Mouse (Mus musculus) erythroblast, embryonic 14.5 days (primary cell): ENCODE results near the gene Dbndd2. TPM values are rescaled to one million over a fixed set of nuclear protein-coding genes. Genes with fewer than 3 reads are reported as not detected.

Source experiments
- H3K27me3 ChIP-seq: 2 replicates; pipeline ENCODE4 v1.6.1; 2012; ENCODE audit warnings: inconsistent platforms; ENCODE audit not compliant: control insufficient read depth
- H3K36me3 ChIP-seq: 2 replicates; pipeline ENCODE4 v1.6.1; 2012; ENCODE audit warnings: mild to moderate bottlenecking, inconsistent platforms; ENCODE audit not compliant: control insufficient read depth
- H3K4me1 ChIP-seq: 2 replicates; pipeline ENCODE4 v1.6.1; 2012; ENCODE audit warnings: inconsistent platforms; ENCODE audit not compliant: control insufficient read depth
- H3K4me3 ChIP-seq: replicated peaks from 2 replicates; pipeline ENCODE3; 2012; ENCODE audit warnings: moderate library complexity, mild to moderate bottlenecking, inconsistent platforms
- H3K9me3 ChIP-seq: 2 replicates; pipeline ENCODE4 v1.6.1; 2012; ENCODE audit warnings: low read length, inconsistent platforms, mixed read lengths; ENCODE audit not compliant: control insufficient read depth
- GATA1 ChIP-seq: IDR thresholded peaks from 2 replicates; pipeline ENCODE4 v1.6.1; 2012; ENCODE audit warnings: low read length, inconsistent platforms, mixed read lengths
- TAL1 ChIP-seq: IDR thresholded peaks from 3 replicates; pipeline ENCODE4 v1.6.1; 2012; ENCODE audit warnings: low read length, inconsistent platforms, mixed read lengths
- polyA plus RNA-seq: library from polyadenylated mRNA; stranded (reverse); fragments of >175 nt; gene quantifications from 2 replicates; pipeline ENCODE4 v1.2.3, GENCODE M21; 2012

Dbndd2 gene
- polyA plus RNA-seq, 1 experiment = 0.11 TPM

DNA sequence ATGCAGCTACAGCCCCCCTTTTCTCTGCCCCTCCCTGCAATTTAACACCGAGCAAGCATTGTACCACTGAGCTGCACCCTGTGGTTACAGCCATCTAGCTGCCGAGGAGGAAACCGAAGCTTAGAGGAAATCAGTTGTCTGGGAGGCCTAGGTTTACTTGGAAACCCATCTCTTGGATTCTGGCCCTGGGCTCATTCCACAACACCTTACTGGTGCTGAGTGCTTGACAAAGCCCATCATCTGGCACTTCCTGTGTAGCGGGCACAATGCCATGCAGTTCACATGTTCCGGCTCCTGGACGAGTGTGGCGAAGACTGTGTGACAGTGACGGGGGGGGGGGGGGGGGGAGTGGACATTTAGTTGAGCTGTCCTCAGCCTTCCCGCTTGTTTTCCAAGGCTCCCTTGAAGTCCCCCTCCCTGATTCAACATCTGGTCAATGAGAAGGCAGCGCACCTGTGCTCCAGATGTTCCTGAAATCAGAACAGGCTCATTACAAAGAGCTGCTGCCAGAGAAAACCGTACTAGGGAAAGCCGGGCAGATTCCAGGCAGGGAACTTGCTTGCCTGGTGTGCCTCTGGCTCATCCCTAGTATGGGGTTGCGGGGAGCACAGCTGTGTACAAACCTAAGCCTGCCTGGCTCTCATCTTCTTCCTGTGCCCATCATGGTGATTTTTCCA lies 33.8 kb upstream of the Dbndd2 start:
- no peak for TF ChIP-seq GATA1
- no peak for TF ChIP-seq TAL1
- Histone ChIP-seq H3K27me3 (peaks cover 5% of the 10 kb centered on the region), H3K9me3 (no peaks in the 10 kb centered on the region), H3K36me3 (no peaks in the 10 kb centered on the region), H3K4me3 (no peak overlapping the region), H3K4me1 (no peaks in the 10 kb centered on the region)

DNA sequence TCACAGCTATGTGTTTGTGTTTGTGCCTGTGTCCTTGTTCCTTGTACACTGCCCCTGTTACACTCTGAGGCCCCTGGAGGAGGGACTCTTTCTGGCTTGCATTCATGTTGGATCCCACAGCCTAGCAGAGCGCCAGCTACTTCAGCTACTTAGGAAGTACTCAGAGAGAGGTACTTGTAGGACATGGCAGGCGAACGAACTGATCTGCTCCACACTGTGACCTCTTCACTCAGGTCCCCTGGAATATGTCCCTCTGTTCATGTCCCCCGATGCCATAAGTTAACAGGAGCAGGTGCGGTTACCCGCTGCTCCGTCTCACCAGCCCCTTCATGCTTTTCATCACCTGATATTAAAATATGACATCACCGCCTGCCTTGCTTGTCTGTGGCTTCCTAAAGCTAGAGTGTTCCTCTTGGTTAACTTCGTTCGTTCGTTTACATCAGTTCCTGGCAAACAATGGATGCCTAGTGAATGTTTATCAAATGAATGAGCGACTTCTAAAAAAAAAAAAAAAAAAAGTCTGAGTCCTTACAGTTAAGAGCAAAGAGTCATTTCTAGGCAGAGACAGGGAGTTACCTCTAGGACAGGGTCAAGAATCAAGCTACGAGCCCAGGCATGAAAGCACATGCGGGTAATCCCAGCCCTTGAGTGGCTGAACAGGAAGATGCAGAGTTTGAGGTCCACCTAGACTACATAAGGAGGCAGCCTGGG lies 32.7 kb upstream of the Dbndd2 start:
- Histone ChIP-seq H3K27me3 (peaks cover 8% of the 10 kb centered on the region), H3K9me3 (no peaks in the 10 kb centered on the region), H3K4me1 (no peaks in the 10 kb centered on the region), H3K36me3 (no peaks in the 10 kb centered on the region), H3K4me3 (no peak overlapping the region)
- TF ChIP-seq TAL1 (no peak), GATA1 (no peak)

GRCm38 (mm10) chr2:164453887-164454500 lies 31.9 kb upstream of the Dbndd2 start:
- TF ChIP-seq TAL1 = no peak
- no peak for TF ChIP-seq GATA1
- Histone ChIP-seq H3K36me3 (no peaks in the 10 kb centered on the region), H3K4me3 (no peak overlapping the region), H3K27me3 (peaks cover 8% of the 10 kb centered on the region), H3K9me3 (no peaks in the 10 kb centered on the region), H3K4me1 (no peaks in the 10 kb centered on the region)

GRCm38 (mm10) chr2:164454846-164455245 lies 31.1 kb upstream of the Dbndd2 start:
- peaks cover 8% of the 10 kb centered on the region for H3K27me3 ChIP-seq
- H3K4me1 ChIP-seq = no peaks in the 10 kb centered on the region
- H3K4me3 ChIP-seq = no peak overlapping the region
- no peaks in the 10 kb centered on the region for H3K9me3 ChIP-seq
- no peak for TF ChIP-seq GATA1
- no peak for TF ChIP-seq TAL1
- no peaks in the 10 kb centered on the region for H3K36me3 ChIP-seq

- no peaks in the 10 kb centered on the region for H3K36me3 ChIP-seq
- H3K4me3 ChIP-seq = no peak overlapping the region
- TF ChIP-seq GATA1 = no peak
- TF ChIP-seq TAL1 = no peak
- no peaks in the 10 kb centered on the region for H3K4me1 ChIP-seq
- H3K9me3 ChIP-seq = no peaks in the 10 kb centered on the region
- peaks cover 8% of the 10 kb centered on the region for H3K27me3 ChIP-seq
These were observed 30.3 kb upstream of the Dbndd2 start for GRCm38 (mm10) chr2:164455421-164456190.

DNA sequence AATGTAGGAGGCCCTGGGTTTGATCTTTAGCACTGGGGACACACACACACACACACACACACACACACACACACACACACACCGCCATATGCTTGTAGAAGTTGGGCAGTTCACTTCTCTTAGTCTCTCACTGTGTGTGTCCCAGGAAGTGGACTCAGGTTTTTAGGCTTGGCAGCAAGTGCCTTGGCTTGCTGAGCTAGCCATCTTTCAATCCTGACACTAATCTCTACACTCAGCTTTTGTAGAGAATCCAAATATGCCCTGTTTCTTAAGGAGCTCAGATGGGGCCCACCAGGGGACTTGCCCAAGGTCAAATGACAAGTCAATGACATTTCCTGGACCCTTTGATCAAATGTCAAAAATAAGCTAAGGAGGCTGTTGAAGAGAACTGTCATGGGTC lies 29.5 kb upstream of the Dbndd2 start:
- Histone ChIP-seq H3K4me1 (peaks cover 7% of the 10 kb centered on the region), H3K36me3 (no peaks in the 10 kb centered on the region), H3K27me3 (peaks cover 8% of the 10 kb centered on the region), H3K4me3 (no peak overlapping the region), H3K9me3 (no peaks in the 10 kb centered on the region)
- TF ChIP-seq TAL1 (no peak), GATA1 (no peak)

GRCm38 (mm10) chr2:164456864-164457300 lies 29.0 kb upstream of the Dbndd2 start, which contains the start of gene Sys1:
Sys1 (plus strand) TSS chr2:164456964.
- Histone ChIP-seq H3K4me3 (no peak within 1 kb of the TSS), H3K9me3 (no peaks in the 10 kb centered on the region), H3K27me3 (peaks cover 8% of the 10 kb centered on the region), H3K36me3 (no peaks in the 10 kb centered on the region), H3K4me1 (peaks cover 11% of the 10 kb centered on the region)
- TF ChIP-seq GATA1 (no peak), TAL1 (no peak)

DNA sequence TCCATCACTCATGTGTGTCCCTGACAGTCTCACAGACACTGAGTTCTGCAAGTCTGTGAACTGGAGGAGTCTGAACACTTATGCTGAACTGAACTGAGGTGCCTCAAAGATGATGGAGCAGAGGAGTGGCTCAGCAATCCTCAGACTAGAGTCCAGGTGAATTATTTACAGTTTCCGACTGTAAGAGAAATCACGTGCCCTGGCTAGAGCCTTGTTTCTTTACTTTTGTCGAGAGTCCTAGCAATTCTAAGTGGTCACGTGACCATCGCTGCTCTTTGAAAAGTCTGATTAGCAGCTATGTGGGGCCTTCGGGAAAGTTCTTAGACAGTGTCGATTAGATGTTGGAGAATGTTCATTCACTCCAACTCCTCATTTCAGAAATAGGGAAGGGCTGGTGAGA lies 28.0 kb upstream of the Dbndd2 start:
- H3K9me3 ChIP-seq = no peaks in the 10 kb centered on the region
- peaks cover 21% of the 10 kb centered on the region for H3K4me1 ChIP-seq
- no peak for TF ChIP-seq GATA1
- TF ChIP-seq TAL1 = no peak
- peaks cover 8% of the 10 kb centered on the region for H3K27me3 ChIP-seq
- H3K36me3 ChIP-seq = peaks cover 4% of the 10 kb centered on the region
- H3K4me3 ChIP-seq = no peak overlapping the region
